9 mouse cellular contexts compared by ENCODE assay signal in the genomic region with DNA sequence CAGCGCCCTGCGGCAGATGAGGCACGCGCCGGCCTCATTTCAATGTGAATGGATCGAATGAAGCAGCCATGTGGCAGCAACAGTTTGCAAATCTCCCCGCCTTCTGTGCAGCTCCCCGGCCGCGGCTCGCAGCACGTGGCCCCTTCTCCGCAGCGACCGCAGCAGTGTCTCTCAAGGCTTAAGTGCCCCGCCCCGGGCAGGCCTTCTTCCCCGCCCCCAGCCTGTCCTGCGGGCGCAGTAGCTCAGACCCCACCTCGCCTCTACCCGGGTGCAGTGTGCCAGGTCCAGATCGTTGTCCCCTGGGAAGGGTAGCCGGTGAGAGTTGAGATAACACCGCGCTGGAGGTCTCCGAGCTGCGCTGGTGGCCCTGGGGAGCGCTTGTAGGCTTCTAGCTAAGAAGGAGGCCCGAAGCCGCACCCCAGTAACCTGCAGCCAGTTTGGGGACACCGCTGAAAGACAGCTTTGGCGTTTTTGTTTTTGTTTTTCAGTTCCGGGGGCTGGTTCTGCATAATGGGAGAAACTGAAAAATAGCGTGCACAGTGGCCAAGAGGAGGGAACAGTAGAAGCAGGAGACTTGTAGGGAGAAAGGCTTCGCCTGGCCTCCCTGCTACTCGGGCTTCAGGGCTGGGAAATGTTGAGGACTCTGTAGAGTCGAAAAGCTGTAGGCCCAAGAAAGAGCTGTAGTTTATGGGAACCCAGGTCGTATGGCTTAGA. TPM values are rescaled to one million over a fixed set of nuclear protein-coding genes. Genes with fewer than 3 reads are reported as not detected.
A peak's percentile ranks its signal among the peaks of the same experiment; 100 is the strongest.
DNase-seq lines count a peak whose midpoint lies in the region; ATAC-seq and TF ChIP-seq lines count a peak whose summit lies in the region.
"Had no signal": no experiment of that assay in that cellular context is flagged by ENCODE, and none has a peak within 500 bp of the region (broad histone marks: within the 10 kb centered on the region; RNA-seq: fewer than 3 reads in every experiment).

No protein-coding gene starts in this region.

- no peaks in the 10 kb centered on the region for H3K36me3 ChIP-seq in lung, postnatal 0 days (ENCODE audit: insufficient read depth, low read length)
- H3K36me3 ChIP-seq in heart, embryonic 12.5 days = no peaks in the 10 kb centered on the region
- H3K36me3 ChIP-seq in midbrain, embryonic 10.5 days = no peaks in the 10 kb centered on the region
- no peaks in the 10 kb centered on the region for H3K36me3 ChIP-seq in stomach, postnatal 0 days (ENCODE audit: control insufficient read depth, insufficient read depth, low read length)

- peaks cover 8% of the 10 kb centered on the region for H3K27me3 ChIP-seq in lung, postnatal 0 days (replicated peaks; ENCODE audit: insufficient read depth, low read length)
- peaks cover 78% of the 10 kb centered on the region for H3K27me3 ChIP-seq in heart, embryonic 12.5 days (replicated peaks)
- H3K27me3 ChIP-seq in midbrain, embryonic 10.5 days (ENCODE audit: low read depth, poor library complexity, severe bottlenecking) = peaks cover 100% of the 10 kb centered on the region
- H3K27me3 ChIP-seq in stomach, postnatal 0 days (ENCODE audit: control insufficient read depth, insufficient read depth, low read length) = 0 out of 2 replicates have a peak, but pooled peaks cover 13% of the 10 kb centered on the region

- TF ChIP-seq CTCF in lung, postnatal 0 days (IDR thresholded peaks at IDR 0.05) = no peak
- TF ChIP-seq CTCF in stomach, postnatal 0 days (IDR thresholded peaks at IDR 0.05; ENCODE audit: low read depth) = no peak

- H3K9me3 ChIP-seq in lung, postnatal 0 days (ENCODE audit: low read length) = no peaks in the 10 kb centered on the region
- H3K9me3 ChIP-seq in heart, embryonic 12.5 days (replicated peaks) = no peaks in the 10 kb centered on the region
- H3K9me3 ChIP-seq in midbrain, embryonic 10.5 days (replicated peaks) = no peaks in the 10 kb centered on the region
- no peaks in the 10 kb centered on the region for H3K9me3 ChIP-seq in stomach, postnatal 0 days (ENCODE audit: control insufficient read depth, low read length)

- 15% methylated on average over 38 of the region's 39 CpGs for WGBS in lung, postnatal 0 days
- WGBS in heart, embryonic 12.5 days = 7% methylated on average over 39 of the region's 39 CpGs
- under 1% methylated on average over 39 of the region's 39 CpGs for WGBS in midbrain, embryonic 10.5 days
- 22% methylated on average over 37 of the region's 39 CpGs for WGBS in stomach, postnatal 0 days

- DNase-seq in lung, postnatal 0 days (ENCODE audit: low spot score) = peak; percentile 43
- DNase-seq in lung, postnatal 14 days = no peak
- DNase-seq in embryo, embryonic 10.5 days (ENCODE audit: low spot score) = peak; percentile 75
- DNase-seq in layer of hippocampus, postnatal 14 days (ENCODE audit: low spot score in 2 of 2) = peak; percentile 80 to 85
- peak; percentile 83 for DNase-seq in midbrain, embryonic 10.5 days (ENCODE audit: low spot score)
- DNase-seq in stomach, postnatal 0 days (ENCODE audit: low spot score) = peak; percentile 68
- no peak for DNase-seq in thymus, adult 18-20 months

- ATAC-seq in lung, postnatal 0 days = no peak
- ATAC-seq in heart, embryonic 12.5 days (ENCODE audit: insufficient number of reproducible peaks, low FRiP score) = 0 out of 2 replicates have a peak, but pooled peaks have one; percentile 19
- ATAC-seq in stomach, postnatal 0 days (ENCODE audit: low FRiP score, low TSS enrichment) = no peak

- no peak overlapping the region for H3K9ac ChIP-seq in lung, postnatal 0 days (replicated peaks; ENCODE audit: low read depth)
- peak overlapping the region; percentile 61 for H3K9ac ChIP-seq in heart, embryonic 12.5 days
- H3K9ac ChIP-seq in stomach, postnatal 0 days (ENCODE audit: low read length) = peak overlapping the region; percentile 35; the same call in 1 of the 2 replicates

- H3K4me1 ChIP-seq in lung, postnatal 0 days (ENCODE audit: insufficient read depth, low read depth, low read length) = peaks cover 30% of the 10 kb centered on the region; the same call in 1 of the 2 replicates
- peaks cover 63% of the 10 kb centered on the region for H3K4me1 ChIP-seq in heart, embryonic 12.5 days (replicated peaks)
- H3K4me1 ChIP-seq in midbrain, embryonic 10.5 days = peaks cover 70% of the 10 kb centered on the region
- H3K4me1 ChIP-seq in stomach, postnatal 0 days (replicated peaks; ENCODE audit: control insufficient read depth, insufficient read depth) = peaks cover 7% of the 10 kb centered on the region

- H3K4me3 ChIP-seq in lung, postnatal 0 days (ENCODE audit: low read depth, low read length) = peak overlapping the region; percentile 21; the same call in 1 of the 2 replicates
- H3K4me3 ChIP-seq in heart, embryonic 12.5 days = peak overlapping the region; percentile 44
- H3K4me3 ChIP-seq in midbrain, embryonic 10.5 days = peak overlapping the region; percentile 51
- H3K4me3 ChIP-seq in stomach, postnatal 0 days (ENCODE audit: low read depth, low read length) = peak overlapping the region; percentile 32

- H3K27ac ChIP-seq in lung, postnatal 0 days (ENCODE audit: low read length) = no peak overlapping the region
- H3K27ac ChIP-seq in heart, embryonic 12.5 days (ENCODE audit: poor library complexity, severe bottlenecking) = no peak overlapping the region
- peak overlapping the region; percentile 75 for H3K27ac ChIP-seq in midbrain, embryonic 10.5 days (replicated peaks)
- no peak overlapping the region for H3K27ac ChIP-seq in stomach, postnatal 0 days (replicated peaks)

- no peak for TF ChIP-seq EP300 in lung, postnatal 0 days (IDR thresholded peaks at IDR 0.05)
- no peak for TF ChIP-seq EP300 in stomach, postnatal 0 days (optimal IDR thresholded peaks at IDR 0.05)

- H3K4me2 ChIP-seq in lung, postnatal 0 days (replicated peaks; ENCODE audit: low read depth, low read length) = peak overlapping the region; percentile 46
- peak overlapping the region; percentile 77 for H3K4me2 ChIP-seq in heart, embryonic 12.5 days
- peak overlapping the region; percentile 55 for H3K4me2 ChIP-seq in stomach, postnatal 0 days (replicated peaks; ENCODE audit: low read depth)

RNA-seq across cellular contexts. Expression of a gene that starts 2.8 kb away (rescaled TPM):
- 22.7 and 25.9 TPM in 2 replicates for polyA plus RNA-seq in lung, postnatal 0 days (2015; fragmentation: Nextera tagmentation; extraction: Ambion mirVana)
- polyA plus RNA-seq in heart, embryonic 12.5 days (2016; fragmentation: Nextera tagmentation; extraction: Ambion mirVana) = 6.5 and 6.8 TPM in 2 replicates
- total RNA-seq in layer of hippocampus, postnatal 14 days (2021) = 1 to 10 TPM; 5.6 to 6.3 TPM
- polyA plus RNA-seq in midbrain, embryonic 10.5 days (2016; fragmentation: Nextera tagmentation; extraction: Ambion mirVana) = 5.7 TPM in 2 replicates
- 3.7 TPM in 2 replicates for polyA plus RNA-seq in stomach, postnatal 0 days (2015; fragmentation: Nextera tagmentation; extraction: Ambion mirVana)
- total RNA-seq: neutrophil, adult 5-6 weeks had no signal

RNA-seq across cellular contexts. Expression of a gene that starts 28.3 kb away (rescaled TPM):
- polyA plus RNA-seq in lung, postnatal 0 days (2015; fragmentation: Nextera tagmentation; extraction: Ambion mirVana) = 1.5 and 1.8 TPM in 2 replicates
- 0.12 and 0.31 TPM in 2 replicates for polyA plus RNA-seq in heart, embryonic 12.5 days (2016; fragmentation: Nextera tagmentation; extraction: Ambion mirVana)
- total RNA-seq in layer of hippocampus, postnatal 14 days (2021) = 1 to 10 TPM; 6.6 to 7.8 TPM
- 0.78 and 0.95 TPM in 2 replicates for polyA plus RNA-seq in midbrain, embryonic 10.5 days (2016; fragmentation: Nextera tagmentation; extraction: Ambion mirVana)
- 2.0 and 2.6 TPM in 2 replicates for polyA plus RNA-seq in stomach, postnatal 0 days (2015; fragmentation: Nextera tagmentation; extraction: Ambion mirVana)

RNA-seq across cellular contexts. Expression of a gene that starts 34.2 kb away (rescaled TPM):
- 11.1 and 11.4 TPM in 2 replicates for polyA plus RNA-seq in lung, postnatal 0 days (2015; fragmentation: Nextera tagmentation; extraction: Ambion mirVana)
- polyA plus RNA-seq in heart, embryonic 12.5 days (2016; fragmentation: Nextera tagmentation; extraction: Ambion mirVana) = 15.2 and 15.8 TPM in 2 replicates
- total RNA-seq in layer of hippocampus, postnatal 14 days (2021) = 10 to 100 TPM; 34.0 to 34.3 TPM
- 23.1 and 27.5 TPM in 2 replicates for polyA plus RNA-seq in midbrain, embryonic 10.5 days (2016; fragmentation: Nextera tagmentation; extraction: Ambion mirVana)
- 7.7 and 8.0 TPM in 2 replicates for polyA plus RNA-seq in stomach, postnatal 0 days (2015; fragmentation: Nextera tagmentation; extraction: Ambion mirVana)

RNA-seq across cellular contexts. Expression of a gene that starts 51.7 kb away (rescaled TPM):
- polyA plus RNA-seq in lung, postnatal 0 days (2015; fragmentation: Nextera tagmentation; extraction: Ambion mirVana) = 3.0 and 3.1 TPM in 2 replicates
- 0.10 and 0.13 TPM in 2 replicates for polyA plus RNA-seq in heart, embryonic 12.5 days (2016; fragmentation: Nextera tagmentation; extraction: Ambion mirVana)
- total RNA-seq in layer of hippocampus, postnatal 14 days (2021) = 1 to 10 TPM; 9.4 to 9.6 TPM
- 0.83 and 1.9 TPM in 2 replicates for polyA plus RNA-seq in midbrain, embryonic 10.5 days (2016; fragmentation: Nextera tagmentation; extraction: Ambion mirVana)
- polyA plus RNA-seq in stomach, postnatal 0 days (2015; fragmentation: Nextera tagmentation; extraction: Ambion mirVana) = 17.0 and 19.4 TPM in 2 replicates

Comparison
In these comparisons a context has a peak if more than half of its experiments do, and no peak if none do; other contexts are left out.
1. DNase-seq: peak in lung, postnatal 0 days (single experiment), embryo, embryonic 10.5 days (single experiment), layer of hippocampus, postnatal 14 days (2 of 2), midbrain, embryonic 10.5 days (single experiment) and stomach, postnatal 0 days (single experiment); none in lung, postnatal 14 days (single experiment) and thymus, adult 18-20 months (0 of 2).
2. Peak in every context shown above with its lines, with median percentiles within 50 percentile points of each other: H3K4me2 ChIP-seq and H3K4me3 ChIP-seq.